Mouse (Mus musculus) cortical plate, adult 2 months (tissue): Measurements from ENCODE around the gene Rsph6a.

ENCODE experiments used
- CTCF ChIP-seq: fragments of 200-500 bp; IDR thresholded peaks from 2 replicates; pipeline ENCODE4 v1.5.1; 2011; ENCODE audit warnings: mild to moderate bottlenecking, control low read depth, low read length; ENCODE audit not compliant: insufficient read depth; ENCODE audit errors: extremely low read depth
- POLR2A ChIP-seq: fragments of 200-500 bp; IDR thresholded peaks from 2 replicates; pipeline ENCODE4 v1.6.1; 2011; ENCODE audit warnings: mild to moderate bottlenecking, low read length, control low read depth; ENCODE audit not compliant: insufficient read depth; ENCODE audit errors: extremely low read depth

- TF ChIP-seq CTCF (no peak), POLR2A (no peak)
Observed at GRCm38 (mm10) chr7:19050172-19050571, 4.3 kb upstream of the Rsph6a start.
